Mouse (Mus musculus): ENCODE results near the gene Bzw1. TPM values are rescaled to one million over a fixed set of nuclear protein-coding genes. Genes with fewer than 3 reads are reported as not detected.

The Bzw1 gene
- polyA plus RNA-seq, 1 experiment from 2014 or later = 384 TPM

GRCm38 (mm10) chr1:58424551-58424950, 31.9 kb downstream of the Bzw1 start:
- WGBS = 88% methylated on average over 3 of the region's 3 CpGs
- Histone ChIP-seq H3K9ac (no peak overlapping the region), H3K27ac (no peak overlapping the region), H3K27me3 (no peaks in the 10 kb centered on the region), H3K4me3 (peak overlapping the region; percentile 100; the same call in 1 of the 2 replicates), H3K4me2 (replicated peaks) (peak overlapping the region; percentile 83), H3K9me3 (no peaks in the 10 kb centered on the region), H3K4me1 (peaks cover 18% of the 10 kb centered on the region), H3K36me3 (peaks cover 16% of the 10 kb centered on the region)
- ATAC-seq (ENCODE audit: low FRiP score, low read depth) = no peak

- peak overlapping the region; percentile 68 for H3K4me2 ChIP-seq (replicated peaks)
- peak overlapping the region; percentile 85 for H3K9ac ChIP-seq
- H3K4me3 ChIP-seq = peak overlapping the region; percentile 69
- H3K4me1 ChIP-seq = peaks cover 21% of the 10 kb centered on the region
- no peak for ATAC-seq (ENCODE audit: low FRiP score, low read depth)
- peak overlapping the region; percentile 94 for H3K27ac ChIP-seq
- H3K36me3 ChIP-seq = peaks cover 48% of the 10 kb centered on the region
- WGBS = 11% methylated on average over 10 of the region's 10 CpGs
- no peaks in the 10 kb centered on the region for H3K9me3 ChIP-seq
- H3K27me3 ChIP-seq = no peaks in the 10 kb centered on the region
These were observed 52.0 kb downstream of the Bzw1 start for GRCm38 (mm10) chr1:58444691-58445090.

- ATAC-seq (ENCODE audit: low FRiP score, low read depth) = peak; percentile 95
- H3K27ac ChIP-seq = peak within 1 kb of the TSS; percentile 94
- under 1% methylated on average over 33 of the region's 33 CpGs for WGBS
- no peaks in the 10 kb centered on the region for H3K27me3 ChIP-seq
- peak within 1 kb of the TSS; percentile 69 for H3K4me3 ChIP-seq
- peak within 1 kb of the TSS; percentile 85 for H3K9ac ChIP-seq
- peak within 1 kb of the TSS; percentile 68 for H3K4me2 ChIP-seq (replicated peaks)
- H3K36me3 ChIP-seq = peaks cover 46% of the 10 kb centered on the region
- H3K4me1 ChIP-seq = peaks cover 21% of the 10 kb centered on the region
- H3K9me3 ChIP-seq = no peaks in the 10 kb centered on the region
These were observed 52.5 kb downstream of the Bzw1 start, which contains the start of the genes Nif3l1 and Ppil3 for GRCm38 (mm10) chr1:58445143-58445722. Gene Nif3l1, plus strand, starts transcription at chr1:58445151. Gene Ppil3, minus strand, starts transcription at chr1:58445486.

- H3K27me3 ChIP-seq = no peaks in the 10 kb centered on the region
- H3K4me2 ChIP-seq (replicated peaks) = peak overlapping the region; percentile 68
- ATAC-seq (ENCODE audit: low FRiP score, low read depth) = no peak
- H3K9ac ChIP-seq = peak overlapping the region; percentile 85
- peak overlapping the region; percentile 94 for H3K27ac ChIP-seq
- peak overlapping the region; percentile 69 for H3K4me3 ChIP-seq
- peaks cover 47% of the 10 kb centered on the region for H3K36me3 ChIP-seq
- 11% methylated on average over 11 of the region's 11 CpGs for WGBS
- peaks cover 21% of the 10 kb centered on the region for H3K4me1 ChIP-seq
- H3K9me3 ChIP-seq = no peaks in the 10 kb centered on the region
These were observed 53.2 kb downstream of the Bzw1 start for GRCm38 (mm10) chr1:58445861-58446260.

- Histone ChIP-seq H3K27me3 (no peaks in the 10 kb centered on the region), H3K4me2 (replicated peaks) (no peak overlapping the region), H3K9ac (no peak overlapping the region), H3K4me3 (no peak overlapping the region), H3K36me3 (peaks cover 47% of the 10 kb centered on the region), H3K9me3 (no peaks in the 10 kb centered on the region), H3K4me1 (peaks cover 21% of the 10 kb centered on the region), H3K27ac (no peak overlapping the region)
- WGBS = 91% methylated on average over 7 of the region's 7 CpGs
- ATAC-seq (ENCODE audit: low FRiP score, low read depth) = no peak
These were observed 55.1 kb downstream of the Bzw1 start for GRCm38 (mm10) chr1:58447766-58448165.

GRCm38 (mm10) chr1:58448396-58448795, 55.7 kb downstream of the Bzw1 start:
- Histone ChIP-seq H3K36me3 (peaks cover 53% of the 10 kb centered on the region), H3K9ac (no peak overlapping the region), H3K27me3 (no peaks in the 10 kb centered on the region), H3K4me2 (replicated peaks) (no peak overlapping the region), H3K4me1 (peaks cover 21% of the 10 kb centered on the region), H3K9me3 (no peaks in the 10 kb centered on the region), H3K4me3 (no peak overlapping the region), H3K27ac (no peak overlapping the region)
- WGBS = 88% methylated on average over 7 of the region's 7 CpGs
- ATAC-seq (ENCODE audit: low FRiP score, low read depth) = no peak

- Histone ChIP-seq H3K36me3 (peaks cover 95% of the 10 kb centered on the region), H3K9me3 (no peaks in the 10 kb centered on the region), H3K9ac (no peak overlapping the region), H3K4me2 (replicated peaks) (no peak overlapping the region), H3K27ac (no peak overlapping the region), H3K4me1 (no peaks in the 10 kb centered on the region), H3K4me3 (no peak overlapping the region), H3K27me3 (no peaks in the 10 kb centered on the region)
- WGBS = 96% methylated on average over 6 of the region's 6 CpGs
- no peak for ATAC-seq (ENCODE audit: low FRiP score, low read depth)
These were observed 61.6 kb downstream of the Bzw1 start for GRCm38 (mm10) chr1:58454316-58454715.

Other genes with a start within 250 kb of the Bzw1 start
- gene Aox4, start 182.5 kb upstream of the Bzw1 start, polyA plus RNA-seq (2015; fragmentation: Nextera tagmentation; extraction: Ambion mirVana) = 0.38 and 0.51 TPM in 2 replicates
- 0.04 and 0.09 TPM in 2 replicates for gene Aox2, start 114.6 kb upstream of the Bzw1 start, polyA plus RNA-seq (2015; fragmentation: Nextera tagmentation; extraction: Ambion mirVana)
- gene Clk1, start 31.2 kb downstream of the Bzw1 start, polyA plus RNA-seq (2015; fragmentation: Nextera tagmentation; extraction: Ambion mirVana) = 230 and 244 TPM in 2 replicates
- 55.1 and 56.8 TPM in 2 replicates for gene Nif3l1, start 52.3 kb downstream of the Bzw1 start, polyA plus RNA-seq (2015; fragmentation: Nextera tagmentation; extraction: Ambion mirVana)
- 63.5 and 64.6 TPM in 2 replicates for gene Ppil3, start 52.6 kb downstream of the Bzw1 start, polyA plus RNA-seq (2015; fragmentation: Nextera tagmentation; extraction: Ambion mirVana)
- gene Orc2, start 112.2 kb downstream of the Bzw1 start, polyA plus RNA-seq (2015; fragmentation: Nextera tagmentation; extraction: Ambion mirVana) = 36.8 and 36.9 TPM in 2 replicates
- 7.5 and 8.2 TPM in 2 replicates for gene Fam126b, start 193.4 kb downstream of the Bzw1 start, polyA plus RNA-seq (2015; fragmentation: Nextera tagmentation; extraction: Ambion mirVana)
- gene Ndufb3, start 193.5 kb downstream of the Bzw1 start, polyA plus RNA-seq (2015; fragmentation: Nextera tagmentation; extraction: Ambion mirVana) = 163 and 167 TPM in 2 replicates